ENCODE assay signal across 30 mouse cellular contexts in genomic region chr15:9530076-9530475, GRCm38 (mm10). TPM values are rescaled to one million over a fixed set of nuclear protein-coding genes. Genes with fewer than 3 reads are reported as not detected.
DNase-seq lines count a peak whose midpoint lies in the region; ATAC-seq and TF ChIP-seq lines count a peak whose summit lies in the region.
"Had no signal": no experiment of that assay in that cellular context is flagged by ENCODE, and none has a peak within 500 bp of the region (broad histone marks: within the 10 kb centered on the region; RNA-seq: fewer than 3 reads in every experiment).

TSS of gene Il7r (minus strand) at chr15:9530176.

- no peak for TF ChIP-seq POLR2A in thymus, adult 2 months (IDR thresholded peaks at IDR 0.05; ENCODE audit: control insufficient read depth, extremely low read depth, insufficient read depth, low read length, poor library complexity)
- TF ChIP-seq POLR2A in bone marrow, adult 2 months (IDR thresholded peaks at IDR 0.05; ENCODE audit: borderline replicate concordance, control insufficient read depth, low read depth, low read length): no peak

- H3K4me1 ChIP-seq in thymus, adult 2 months (replicated peaks; ENCODE audit: control insufficient read depth, insufficient read depth, low read length): no peaks in the 10 kb centered on the region
- no peaks in the 10 kb centered on the region; the same call in 1 of the 2 replicates for H3K4me1 ChIP-seq in bone marrow, adult 2 months (ENCODE audit: control insufficient read depth, insufficient read depth, low read length)
- H3K4me1 ChIP-seq: forebrain, embryonic 12.5 days; hindbrain, embryonic 13.5 days; limb, embryonic 10.5 days; limb, embryonic 15.5 days; neural tube, embryonic 12.5 days had no signal

- 62% methylated on average over 4 of the region's 4 CpGs for WGBS in thymus, adult 2 months
- WGBS in bone marrow, adult 2 months: 58% methylated on average over 4 of the region's 4 CpGs

- H3K27me3 ChIP-seq in thymus, adult 2 months (ENCODE audit: control insufficient read depth, insufficient read depth, low read length): no peaks in the 10 kb centered on the region
- H3K27me3 ChIP-seq: forebrain, embryonic 12.5 days; hindbrain, embryonic 13.5 days; limb, embryonic 15.5 days; neural tube, embryonic 12.5 days had no signal

- DNase-seq in thymus, adult 2 months: no peak
- no peak for DNase-seq in thymus, adult 18-20 months
- no peak for DNase-seq in right cerebral cortex, postnatal 25 days
- DNase-seq in testis, postnatal 14 days (ENCODE audit: low spot score): no peak
- DNase-seq: adrenal gland, postnatal 14 days; cerebellum, adult 18-20 months; cerebellum, postnatal 10 days; forebrain, postnatal 0 days; gastrocnemius, postnatal 14 days; heart, adult 18-20 months; heart, postnatal 4 days; kidney, adult 9 months; kidney, postnatal 10 days; layer of hippocampus, postnatal 36 days; lung, embryonic 14.5 days; retina, postnatal 1 day; spleen, adult 18-20 months had no signal

- no peaks in the 10 kb centered on the region for H3K36me3 ChIP-seq in thymus, adult 2 months (ENCODE audit: control insufficient read depth, insufficient read depth, low read length)
- H3K36me3 ChIP-seq: forebrain, embryonic 12.5 days; hindbrain, embryonic 13.5 days; limb, embryonic 10.5 days; limb, embryonic 15.5 days; neural tube, embryonic 12.5 days had no signal

- no peak for ATAC-seq in inflammation-experienced regulatory T-cells, adult 6 months
- no peak for ATAC-seq in neutrophil, adult 5-6 weeks (ENCODE audit: extremely low read depth, insufficient number of reproducible peaks, low FRiP score, poor library complexity, severe bottlenecking)
- ATAC-seq: forebrain, postnatal 0 days; intestine, postnatal 0 days; midbrain, embryonic 16.5 days had no signal

- no peak within 1 kb of the TSS for H3K4me3 ChIP-seq in thymus, adult 2 months (ENCODE audit: control insufficient read depth, insufficient read depth, low read length)
- peak within 1 kb of the TSS; percentile 50 for H3K4me3 ChIP-seq in bone marrow, adult 2 months (replicated peaks; ENCODE audit: control insufficient read depth, low read depth, low read length)
- H3K4me3 ChIP-seq: erythroblast, embryonic 14.5 days; forebrain, embryonic 12.5 days; hindbrain, embryonic 13.5 days; limb, embryonic 10.5 days; limb, embryonic 15.5 days; neural tube, embryonic 12.5 days had no signal

- no peak for TF ChIP-seq CTCF in thymus, adult 2 months (IDR thresholded peaks at IDR 0.05; ENCODE audit: borderline replicate concordance, control insufficient read depth, extremely low read depth, insufficient read depth, low read length, poor library complexity)
- no peak for TF ChIP-seq CTCF in bone marrow, adult 2 months (IDR thresholded peaks at IDR 0.05; ENCODE audit: control insufficient read depth, insufficient read depth, low read length)

- H3K27ac ChIP-seq in thymus, adult 2 months (ENCODE audit: control insufficient read depth, insufficient read depth, low read length): no peak within 1 kb of the TSS
- no peak within 1 kb of the TSS; the same call in 1 of the 2 replicates for H3K27ac ChIP-seq in bone marrow, adult 2 months (ENCODE audit: control insufficient read depth, insufficient read depth, low read depth, low read length, poor library complexity)
- H3K27ac ChIP-seq: forebrain, embryonic 12.5 days; hindbrain, embryonic 13.5 days; limb, embryonic 10.5 days; limb, embryonic 15.5 days; liver, embryonic 14.5 days; neural tube, embryonic 12.5 days had no signal

RNA-seq across cellular contexts. Expression of gene Il7r, which starts in this region (rescaled TPM):
- polyA plus RNA-seq in thymus, adult 2 months (2012; rRNA removed): 10.1 and 10.9 TPM in 2 replicates
- polyA plus RNA-seq in bone marrow, adult 2 months (2011; ENCODE audit: insufficient read depth, insufficient read length, low replicate concordance, missing spikeins): 12.1 and 14.5 TPM in 2 replicates
- 100 to 1,000 TPM in 2 of 3 experiments, 10 to 100 TPM in 1; 91.9 to 193 (median 146) TPM for polyA plus RNA-seq in inflammation-experienced regulatory T-cells, adult 6 months (2017; shearing (Covaris generic))
- 56.7 and 61.3 TPM in 2 replicates for total RNA-seq in neutrophil, adult 5-6 weeks (2017)
- total RNA-seq: ES-E14 had no signal
- polyA plus RNA-seq: forebrain, embryonic 12.5 days; forebrain, postnatal 0 days; hindbrain, embryonic 13.5 days; limb, embryonic 10.5 days; midbrain, embryonic 16.5 days; neural tube, embryonic 12.5 days had no signal
